Comparison of ENCODE assay signal across 8 mouse cellular contexts in the genomic region with DNA sequence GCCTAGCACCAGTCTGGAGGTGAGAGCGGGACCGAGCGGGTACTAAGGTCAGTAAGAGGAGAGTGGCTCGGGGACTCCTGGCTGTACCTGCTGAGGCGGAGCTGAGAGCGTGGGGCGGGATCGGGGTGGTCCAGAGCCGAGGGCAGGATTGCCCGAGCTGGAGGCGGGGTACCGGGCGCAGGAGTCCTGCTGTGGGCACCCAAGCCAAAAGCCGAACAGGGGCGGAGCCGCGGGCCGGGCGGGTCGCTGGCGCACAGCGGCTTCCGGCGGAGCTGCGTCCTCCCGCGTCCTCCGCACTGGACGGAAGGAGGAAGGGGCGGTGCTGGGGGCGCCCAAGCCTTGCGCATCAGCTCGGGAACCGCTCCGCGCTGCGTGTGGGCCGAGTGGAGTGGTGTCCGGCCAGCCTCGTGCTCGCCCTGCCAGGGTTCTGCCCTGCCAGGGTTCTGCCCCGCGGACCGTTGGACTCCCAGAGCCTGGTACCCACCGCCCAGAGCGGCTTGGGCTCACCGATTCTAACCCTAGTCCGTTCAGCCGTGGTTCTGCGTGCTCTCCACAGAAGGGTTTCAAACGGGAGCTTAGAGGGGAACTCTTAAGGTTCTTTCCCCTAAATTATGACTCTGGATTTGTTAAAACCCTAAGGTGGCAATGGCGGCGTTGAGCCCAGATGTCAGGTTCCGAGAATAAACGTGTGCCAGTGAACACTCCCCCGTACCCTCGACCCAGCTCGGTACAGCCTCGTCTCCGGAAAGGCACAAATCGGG. TPM values are rescaled to one million over a fixed set of nuclear protein-coding genes. Genes with fewer than 3 reads are reported as not detected.
DNase-seq lines count a peak whose midpoint lies in the region; ATAC-seq lines count a peak whose summit lies in the region.

A gene (minus strand): TSS at position 262 of the 761 bp plus-strand sequence.

- peak within 1 kb of the TSS; percentile 74 for H3K4me3 ChIP-seq in hindbrain, embryonic 12.5 days

- H3K4me1 ChIP-seq in hindbrain, embryonic 12.5 days: peaks cover 17% of the 10 kb centered on the region

- peak; percentile 94 for DNase-seq in MN1 (ENCODE audit: low spot score)
- peak; percentile 93 for DNase-seq in cerebellum, adult 9-11 months
- peak; percentile 83 to 89 for DNase-seq in frontal cortex, postnatal 10 days (ENCODE audit: low spot score in 2 of 2)
- DNase-seq in layer of hippocampus, postnatal 14 days (ENCODE audit: low spot score in 2 of 2): peak; percentile 88 to 91
- peak; percentile 94 for DNase-seq in lung, postnatal 14 days
- peak; percentile 70 for DNase-seq in retina, adult 2 months (ENCODE audit: low read depth, low spot score)
- peak; percentile 83 to 86 for DNase-seq in thymus, postnatal 36 days

- under 1% methylated on average over 53 of the region's 61 CpGs for WGBS in hindbrain, embryonic 12.5 days

- peak; percentile 98 for ATAC-seq in hindbrain, embryonic 12.5 days (ENCODE audit: low FRiP score)

- H3K27ac ChIP-seq in hindbrain, embryonic 12.5 days: peak within 1 kb of the TSS; percentile 83

- H3K9ac ChIP-seq in hindbrain, embryonic 12.5 days: peak within 1 kb of the TSS; percentile 82

- no peaks in the 10 kb centered on the region for H3K9me3 ChIP-seq in hindbrain, embryonic 12.5 days (replicated peaks)

- peaks cover 24% of the 10 kb centered on the region for H3K36me3 ChIP-seq in hindbrain, embryonic 12.5 days

- H3K4me2 ChIP-seq in hindbrain, embryonic 12.5 days (replicated peaks): peak within 1 kb of the TSS; percentile 71

- H3K27me3 ChIP-seq in hindbrain, embryonic 12.5 days: no peaks in the 10 kb centered on the region

RNA-seq across cellular contexts. Expression of the gene that starts here (rescaled TPM):
- 147 and 155 TPM in 2 replicates for polyA plus RNA-seq in hindbrain, embryonic 12.5 days (2016; fragmentation: Nextera tagmentation; extraction: Ambion mirVana)
- total RNA-seq in layer of hippocampus, postnatal 14 days (2021): 10 to 100 TPM; 58.4 to 62.4 TPM

Comparison
In these comparisons a context has a peak if more than half of its experiments do, and no peak if none do; other contexts are left out.
1. Peak in every context shown above with its lines: DNase-seq, ATAC-seq, H3K4me3 ChIP-seq and H3K27ac ChIP-seq.